Mouse (Mus musculus): ENCODE results near the gene Tmem237.

Tmem237 gene

DNA sequence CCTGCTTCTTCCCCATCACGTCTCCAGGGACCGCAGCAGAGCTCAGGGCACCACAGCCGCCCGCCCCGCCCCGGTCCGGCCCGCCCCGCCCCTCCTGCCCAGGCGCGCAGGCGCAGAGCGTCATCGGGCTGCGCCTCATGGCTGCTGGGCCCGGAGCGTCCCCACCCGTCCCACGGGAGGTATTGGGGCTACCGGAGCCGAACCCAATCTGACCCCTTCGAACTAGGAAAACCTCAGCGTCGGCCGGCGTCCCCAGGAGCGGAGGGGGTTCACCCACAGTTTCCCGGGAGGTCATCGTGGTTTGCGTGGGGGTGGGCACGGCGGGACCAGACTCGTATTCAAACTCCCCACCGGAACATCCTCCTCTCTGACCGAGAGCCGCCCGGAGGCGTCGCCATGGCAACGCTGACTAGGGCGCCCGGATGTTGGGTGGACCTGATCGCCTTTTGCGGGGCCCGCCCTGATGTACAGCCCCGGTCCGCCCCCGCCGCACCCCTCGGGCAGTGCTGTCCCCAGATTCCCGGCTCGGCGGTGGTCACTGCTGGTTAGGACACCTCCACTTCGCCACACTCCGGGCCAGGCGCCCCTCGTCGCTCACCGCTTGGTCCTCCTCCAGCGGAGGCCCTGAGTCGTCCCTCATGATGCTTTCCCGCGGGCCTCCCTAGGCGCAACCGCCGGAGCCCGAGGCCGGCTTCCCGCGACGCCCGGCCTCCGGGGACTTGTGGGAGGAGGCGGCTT lies at the start of gene Tmem237:
Gene Tmem237 (minus strand): TSS at position 689 of the 738 bp plus-strand sequence.
- DNase-seq (ENCODE audit: low spot score in 2 of 2), result peak; percentile 88 to 93

DNA sequence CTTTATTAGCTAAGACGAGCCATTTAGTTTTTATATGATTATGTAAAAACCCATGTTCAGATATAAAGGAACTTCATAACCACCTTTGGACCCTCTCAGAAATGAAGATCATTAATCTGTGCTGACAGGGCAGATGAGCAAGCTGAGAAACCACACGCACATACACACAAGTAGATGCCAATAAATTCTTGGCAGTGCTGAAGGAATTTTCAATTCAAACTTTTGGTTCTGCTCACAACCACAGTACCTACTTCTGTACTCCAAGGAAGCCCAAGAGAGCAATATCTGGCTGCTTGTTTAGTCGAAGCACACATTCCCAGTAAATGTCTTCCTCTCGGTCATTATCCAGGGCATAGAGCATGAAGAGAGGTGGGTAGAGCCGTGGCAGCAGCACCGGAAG lies 49.4 kb upstream of the Tmem237 start:
- DNase-seq (ENCODE audit: low spot score in 2 of 2), result no peak

DNA sequence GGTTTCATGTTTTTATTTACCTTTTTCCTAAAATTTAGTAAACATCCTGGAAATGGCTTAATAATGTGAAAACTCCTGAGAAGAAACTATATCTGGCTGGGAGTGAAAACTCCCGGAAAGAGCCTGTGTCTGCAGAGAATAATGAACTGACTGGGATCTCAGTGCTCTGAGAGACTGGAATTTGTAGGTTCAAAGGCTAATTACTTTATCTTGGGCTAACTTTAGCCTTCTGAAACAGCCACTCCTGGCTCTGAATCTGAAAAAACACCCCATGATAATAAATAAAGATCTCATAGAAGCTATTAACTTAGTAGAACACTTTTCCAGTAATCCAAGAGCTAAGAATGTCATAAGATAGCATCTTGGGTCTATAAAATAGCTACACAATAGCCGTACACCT lies 48.3 kb upstream of the Tmem237 start:
- DNase-seq (ENCODE audit: low spot score in 2 of 2), result no peak

DNA sequence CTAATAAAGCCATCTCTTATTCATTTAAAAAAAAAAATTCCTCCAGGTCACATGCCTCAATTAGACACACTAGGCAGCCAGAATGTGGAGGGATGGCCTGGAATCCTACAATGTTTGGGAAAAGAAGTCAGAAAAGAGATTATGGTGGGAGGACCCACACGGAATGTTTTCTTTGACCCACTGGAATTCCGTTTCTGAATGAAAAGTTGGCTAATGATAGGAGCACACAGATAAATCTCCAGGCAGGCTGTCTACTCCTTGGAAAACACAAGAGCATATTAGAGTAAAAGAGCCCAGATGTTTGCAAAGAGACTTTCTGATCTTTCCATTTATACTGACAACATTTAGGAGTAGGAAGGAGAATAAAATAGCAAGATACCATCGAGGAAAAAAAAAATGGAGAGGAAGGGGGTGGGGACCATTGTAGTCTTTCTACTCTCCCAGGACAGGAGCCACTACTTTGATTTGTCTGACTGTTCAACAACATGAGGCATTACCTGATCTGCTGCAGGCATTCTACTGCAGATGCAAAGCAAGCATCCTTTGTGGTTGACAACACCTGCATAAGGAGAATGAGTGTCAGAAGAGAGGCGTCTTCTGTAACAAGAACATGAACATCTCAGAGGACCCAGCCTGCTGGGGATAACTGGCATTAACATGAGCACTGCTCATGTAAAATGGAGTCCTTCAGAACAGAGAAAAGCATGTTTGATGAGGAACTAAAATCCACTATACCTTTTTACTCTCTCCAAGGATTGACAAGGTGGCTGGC lies 47.6 kb upstream of the Tmem237 start:
- DNase-seq (ENCODE audit: low spot score in 2 of 2), result no peak

DNA sequence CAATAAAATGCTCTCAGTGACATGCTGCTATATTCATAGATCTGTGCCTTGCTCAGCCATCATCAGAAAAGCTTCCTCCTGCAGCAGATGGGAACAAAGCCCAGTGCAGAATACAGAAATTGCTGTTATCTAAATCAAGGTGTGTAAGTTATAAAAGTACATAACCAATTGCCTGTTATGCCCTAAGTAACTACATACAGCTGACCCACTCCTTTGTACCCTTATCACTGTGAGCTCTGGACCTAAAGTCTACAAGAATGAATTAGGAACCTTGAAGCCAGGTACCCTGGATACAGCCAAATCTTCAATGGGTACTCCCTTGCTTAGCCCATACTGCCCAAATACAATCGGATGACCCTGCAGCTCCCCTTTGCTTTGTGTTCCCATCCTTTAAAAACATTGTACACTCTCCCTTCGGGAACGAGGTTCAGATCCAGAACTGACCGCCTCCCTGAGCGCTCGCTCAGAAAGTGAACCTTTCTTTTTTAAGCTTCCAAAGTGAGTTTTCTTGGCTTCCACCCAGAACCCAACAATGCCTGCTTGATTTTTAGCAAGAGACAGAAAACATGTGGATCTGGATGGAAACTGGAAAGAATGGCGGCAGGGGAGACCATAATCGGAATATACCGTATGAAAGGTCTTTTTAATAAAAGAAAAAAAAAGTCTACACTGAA lies 46.2 kb upstream of the Tmem237 start:
- no peak for DNase-seq (ENCODE audit: low spot score in 2 of 2)

DNA sequence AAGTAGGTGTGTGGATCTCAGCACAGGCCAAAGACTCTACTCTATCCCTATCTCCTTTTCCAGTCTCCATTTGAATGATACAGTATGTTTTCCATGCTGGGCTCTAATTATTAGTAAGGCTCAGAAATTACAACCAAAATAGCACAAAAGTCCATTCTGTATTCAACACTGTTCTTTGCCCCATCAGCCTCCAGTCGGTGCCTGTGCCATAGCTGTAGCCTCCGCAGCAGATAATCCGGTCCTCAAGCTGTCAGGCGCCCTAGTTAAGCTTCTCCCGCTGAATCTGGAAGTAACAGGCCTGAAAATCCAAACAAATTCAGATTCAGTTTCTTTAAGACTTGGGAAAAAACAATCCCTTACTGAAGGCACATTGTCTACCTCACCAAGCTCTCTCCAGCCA lies 43.7 kb upstream of the Tmem237 start:
- no peak for DNase-seq (ENCODE audit: low spot score in 2 of 2)

DNA sequence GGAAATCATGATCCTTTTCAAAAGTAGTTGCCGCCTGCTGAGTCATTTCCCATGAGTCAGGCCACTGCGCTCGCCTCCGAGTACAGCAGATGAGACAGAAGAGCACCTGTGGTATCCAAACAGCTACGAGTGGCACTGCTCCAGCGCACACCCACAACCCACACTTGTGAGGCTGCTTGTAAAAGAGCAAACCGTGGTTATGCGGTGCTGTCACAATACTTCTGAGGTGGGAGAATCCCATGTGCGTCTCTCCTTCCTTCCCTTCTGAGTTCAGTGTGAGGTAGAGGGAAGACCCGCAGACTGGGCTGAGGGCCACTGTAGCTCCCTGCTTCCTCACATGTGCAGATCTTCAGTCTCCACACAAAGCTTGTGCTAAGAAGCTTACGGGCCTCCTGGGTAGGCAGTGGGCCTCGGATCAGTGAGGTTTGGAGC lies 42.8 kb upstream of the Tmem237 start, which contains the start of gene Mpp4:
Gene Mpp4 (minus strand): TSS at position 360 of the 432 bp plus-strand sequence.
- DNase-seq (ENCODE audit: low spot score in 2 of 2), result peak; percentile 24 to 36

DNA sequence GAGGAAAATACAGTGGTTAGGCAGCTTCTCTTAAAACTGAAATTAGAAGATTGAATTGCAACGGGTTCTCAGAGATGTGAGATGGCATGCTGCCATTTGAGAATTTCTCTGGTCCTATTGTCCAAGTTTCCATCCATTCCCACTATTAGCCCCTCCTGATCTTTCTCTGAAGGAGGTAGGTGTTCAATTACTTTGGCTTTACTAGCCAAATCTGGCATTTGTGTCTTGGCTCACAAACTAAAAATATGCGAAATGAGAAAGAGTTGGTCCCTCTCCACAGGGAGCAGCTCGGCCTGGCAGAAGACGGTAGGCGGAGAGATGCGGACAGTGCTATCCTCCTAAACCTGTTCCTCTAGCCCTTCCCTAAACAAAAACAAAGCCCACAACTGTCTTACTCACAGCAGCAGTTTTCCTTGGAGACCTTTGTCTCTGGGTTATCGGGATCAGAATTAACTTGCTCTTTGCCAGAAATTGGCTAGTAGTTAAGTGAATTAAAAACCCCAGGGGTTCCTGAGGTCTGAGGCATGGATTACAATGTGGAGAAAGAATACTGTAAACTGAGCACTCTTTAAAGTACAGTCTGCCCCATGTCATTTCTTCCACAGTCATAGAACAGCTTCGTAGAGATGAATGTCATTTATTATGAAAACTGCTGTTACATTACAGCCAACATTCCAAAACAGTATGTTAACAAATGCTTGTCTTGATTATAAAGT lies 42.3 kb upstream of the Tmem237 start:
- no peak for DNase-seq (ENCODE audit: low spot score in 2 of 2)

DNA sequence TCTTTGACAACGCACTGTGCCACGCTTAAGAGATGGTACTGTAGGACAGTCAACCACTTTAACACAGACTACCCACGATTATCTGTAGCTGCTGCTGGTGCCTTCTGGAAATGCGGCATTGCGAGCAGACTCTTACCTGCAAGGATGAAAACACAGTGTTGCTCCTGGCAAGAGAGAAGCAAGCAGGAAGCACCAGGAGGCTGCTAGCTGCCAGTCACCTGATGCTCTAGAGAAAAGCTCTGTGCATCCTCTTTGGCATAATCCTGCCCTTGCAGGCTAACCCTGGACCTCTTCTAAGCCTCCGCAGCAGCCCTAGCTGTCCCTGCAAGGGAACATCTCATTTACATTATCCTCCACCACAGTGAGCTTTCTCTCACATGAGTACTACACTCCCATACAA lies 41.2 kb upstream of the Tmem237 start:
- DNase-seq (ENCODE audit: low spot score in 2 of 2), result no peak

DNA sequence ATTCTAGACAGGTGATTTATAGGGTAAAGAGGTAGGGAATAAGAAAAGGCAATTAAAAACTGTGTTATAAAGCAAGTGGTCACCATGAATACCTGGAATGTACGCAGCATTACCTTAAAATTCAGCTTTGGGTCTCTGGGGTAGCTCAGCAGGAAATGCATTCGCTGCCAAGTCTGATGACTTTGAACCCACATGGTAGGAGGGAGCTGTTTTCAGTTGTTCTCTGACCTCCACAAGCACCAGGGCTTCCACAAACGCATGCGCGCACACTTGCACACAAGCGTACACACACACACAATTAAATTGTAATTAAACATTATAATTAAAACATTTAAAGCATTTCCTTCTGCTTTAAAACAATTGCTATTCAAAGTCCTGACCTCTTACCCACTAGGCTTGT lies 40.7 kb upstream of the Tmem237 start:
- no peak for DNase-seq (ENCODE audit: low spot score in 2 of 2)

DNA sequence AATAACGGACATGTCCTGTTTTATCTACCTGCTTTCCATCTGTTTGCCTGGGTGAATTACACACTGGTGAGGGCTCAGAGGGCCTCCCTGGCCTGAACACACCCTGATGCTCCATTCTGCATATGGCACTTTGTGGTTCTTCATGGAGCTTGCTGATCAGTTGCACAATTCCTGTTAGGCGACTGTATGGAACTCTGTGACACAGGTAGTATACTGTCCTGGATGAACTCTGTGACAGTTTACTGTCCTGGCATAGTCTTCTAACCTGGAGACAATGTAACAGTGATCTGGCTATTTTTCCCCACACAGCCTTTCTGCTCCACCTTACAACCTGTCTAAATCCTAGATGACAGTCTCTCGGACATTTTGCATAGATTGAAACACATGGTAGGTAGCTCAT lies 38.9 kb upstream of the Tmem237 start:
- no peak for DNase-seq (ENCODE audit: low spot score in 2 of 2)

DNA sequence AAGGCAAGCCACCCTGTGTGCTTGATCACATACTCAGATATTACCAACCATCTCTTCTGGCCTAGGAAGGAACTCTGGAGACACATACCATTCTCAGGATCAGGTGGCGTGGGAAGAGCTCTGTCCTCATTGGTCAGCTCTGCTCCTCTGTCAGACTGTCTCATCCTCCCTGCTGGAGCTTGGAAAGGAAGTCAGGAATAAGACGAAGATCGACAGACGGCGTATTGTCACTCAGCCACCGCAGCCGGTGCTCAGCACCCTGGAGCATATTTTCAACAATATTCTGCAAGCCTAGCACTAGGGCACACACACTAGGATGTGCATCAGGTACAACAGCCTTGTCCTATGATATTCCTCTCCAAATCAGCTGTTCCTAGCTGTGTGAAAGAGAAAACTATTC lies 38.3 kb upstream of the Tmem237 start:
- DNase-seq (ENCODE audit: low spot score in 2 of 2), result no peak

DNA sequence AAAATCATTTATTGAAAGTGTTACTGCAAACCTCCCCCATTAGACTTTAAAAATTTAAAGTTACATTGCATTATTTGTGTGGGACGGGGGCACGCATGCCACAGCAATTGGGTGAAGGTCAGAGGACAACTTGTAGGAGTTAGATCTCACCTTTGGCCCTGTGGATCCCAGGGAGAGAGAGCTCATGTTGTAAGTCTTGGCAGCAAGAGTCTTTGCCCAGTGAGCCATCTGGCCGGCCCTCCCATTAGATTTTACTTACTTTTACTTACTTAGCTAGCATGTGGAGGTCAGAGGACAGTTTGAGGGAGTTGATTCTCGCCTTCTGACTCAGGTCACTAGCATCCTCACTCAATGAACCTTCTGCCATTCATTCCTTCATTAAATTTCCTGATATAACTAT lies 37.6 kb upstream of the Tmem237 start:
- no peak for DNase-seq (ENCODE audit: low spot score in 2 of 2)

DNA sequence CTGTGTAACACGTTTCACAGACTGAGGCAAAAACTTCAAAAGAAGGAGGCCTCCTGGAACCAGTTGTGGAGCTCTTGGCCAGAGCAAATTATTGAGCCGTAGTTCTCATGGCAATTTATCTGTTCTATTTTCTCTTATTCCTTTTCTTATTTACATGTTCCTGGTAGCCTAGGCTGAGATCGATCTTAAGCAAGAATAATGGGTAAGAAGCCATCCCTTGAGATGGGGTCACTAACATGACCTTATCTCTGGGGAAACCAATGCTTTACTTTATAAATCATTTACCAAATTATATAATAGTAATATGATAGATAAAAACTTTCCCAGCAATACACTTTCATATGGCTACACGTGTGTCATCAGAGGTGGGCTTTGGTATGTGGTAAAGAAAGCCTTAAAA lies 32.1 kb upstream of the Tmem237 start:
- no peak for DNase-seq (ENCODE audit: low spot score in 2 of 2)

DNA sequence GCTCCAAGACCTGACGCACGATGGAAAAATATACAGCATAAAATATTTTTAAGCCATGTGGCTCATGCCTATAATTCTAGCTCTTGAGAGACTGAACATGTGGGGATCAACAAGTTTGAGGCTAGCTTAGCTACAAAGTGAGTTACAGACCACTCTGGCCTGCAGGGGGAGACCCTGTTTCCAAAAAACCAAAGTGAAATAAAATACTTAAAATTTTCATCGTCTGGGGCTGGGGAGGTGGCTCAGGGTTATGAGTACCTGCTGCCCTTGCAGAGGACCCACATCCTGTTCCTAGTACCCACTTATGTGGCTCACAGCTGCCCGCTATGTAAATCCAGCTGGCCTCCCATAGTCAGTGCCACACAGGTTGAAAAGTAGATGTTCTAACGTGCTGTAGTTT lies 30.3 kb upstream of the Tmem237 start:
- DNase-seq (ENCODE audit: low spot score in 2 of 2), result no peak

DNA sequence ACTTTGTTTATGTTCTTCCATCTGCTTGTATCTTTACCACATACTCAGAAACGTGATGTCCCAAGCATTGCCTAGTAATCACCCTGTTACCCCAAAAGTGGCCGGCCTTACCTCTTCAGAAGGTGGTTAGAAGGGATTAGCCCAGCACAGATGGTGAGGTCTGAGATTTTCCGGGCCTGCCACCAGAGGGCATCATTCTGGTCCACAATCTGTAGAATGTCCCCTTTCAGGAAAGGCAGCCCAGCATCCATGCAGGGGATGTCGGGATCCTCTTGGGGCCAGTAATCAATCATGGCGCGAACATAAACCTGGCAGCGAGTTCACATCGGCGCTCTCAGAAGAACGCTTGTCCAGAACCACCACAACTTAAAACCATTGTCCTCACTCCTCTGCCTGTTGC lies 24.3 kb upstream of the Tmem237 start:
- DNase-seq (ENCODE audit: low spot score in 2 of 2), result no peak

DNA sequence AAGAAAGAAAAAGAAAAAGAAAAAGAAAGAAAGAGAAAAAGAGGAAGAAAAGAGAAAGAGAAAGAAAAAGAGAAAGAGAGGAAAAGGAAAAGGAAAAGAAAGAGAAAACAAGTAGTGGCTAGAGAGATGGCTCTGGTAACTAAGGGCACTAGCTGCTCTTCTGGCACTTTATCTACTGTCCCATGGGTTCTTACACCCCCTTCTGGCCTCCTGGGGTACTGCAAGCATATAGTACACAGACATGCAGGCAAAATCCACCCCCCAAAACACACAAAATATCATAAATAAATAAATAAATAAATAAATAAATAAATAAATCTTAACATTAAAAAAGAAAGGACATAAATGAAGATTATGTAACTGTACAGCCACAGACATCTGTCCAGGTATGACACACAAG lies 22.6 kb upstream of the Tmem237 start:
- peak in 1 of 2 experiments; percentile 32 for DNase-seq (ENCODE audit: low spot score in 2 of 2)

DNA sequence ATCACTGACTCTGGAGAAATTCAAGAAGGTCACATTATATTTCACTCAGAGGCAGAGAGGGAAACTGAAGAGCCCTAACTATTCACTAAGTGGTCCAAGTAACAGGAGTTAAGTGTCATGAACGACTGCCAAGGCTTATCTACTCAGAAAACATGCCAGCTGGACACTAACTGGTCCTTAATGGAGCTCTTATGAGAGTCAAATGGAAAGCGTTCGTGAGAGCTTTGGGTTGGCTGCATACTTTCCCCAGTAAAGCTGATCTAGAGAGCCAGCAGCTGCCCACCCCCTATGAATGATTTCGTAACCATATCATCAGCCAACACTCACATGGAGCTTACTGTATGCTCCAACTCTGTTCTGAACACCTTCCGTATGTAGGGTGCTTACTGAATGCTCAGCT lies 14.2 kb upstream of the Tmem237 start:
- DNase-seq (ENCODE audit: low spot score in 2 of 2), result no peak

DNA sequence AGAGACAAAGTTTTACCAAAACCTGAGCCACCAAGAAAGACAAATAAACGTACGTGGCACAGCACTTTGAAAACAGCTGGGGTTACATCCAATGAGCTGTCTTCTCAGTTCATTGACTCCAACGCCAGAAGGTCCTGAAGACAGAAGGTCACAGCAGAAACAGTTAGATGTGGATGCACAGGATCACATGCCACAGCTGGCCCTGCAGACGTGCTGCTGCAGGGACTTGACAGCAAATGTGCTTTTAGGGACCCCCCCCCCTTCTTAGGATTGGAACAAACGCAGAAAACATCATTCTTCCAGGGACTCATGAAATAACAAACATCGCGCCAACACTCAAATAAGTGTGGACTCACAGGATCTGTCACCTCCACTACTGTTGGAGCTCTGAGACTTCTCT lies 8.7 kb upstream of the Tmem237 start:
- DNase-seq (ENCODE audit: low spot score in 2 of 2), result no peak

DNA sequence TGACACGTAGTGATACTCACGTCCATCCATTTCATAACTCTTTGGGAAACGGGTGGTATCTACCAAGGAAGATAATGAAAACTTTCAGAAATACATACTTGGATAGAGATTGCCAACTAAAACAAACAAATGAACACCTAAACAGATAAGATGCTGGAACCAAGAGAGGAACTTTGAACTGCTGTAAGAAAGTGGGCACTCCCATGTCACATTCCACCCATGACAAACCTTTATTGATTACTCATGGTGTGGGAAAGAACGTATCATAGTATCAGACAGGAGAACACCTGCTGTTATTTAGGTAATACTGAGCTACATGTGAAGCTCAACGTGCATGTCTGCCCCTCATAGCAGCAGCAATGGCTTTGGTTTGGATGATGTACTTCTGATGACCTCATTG lies 5.3 kb upstream of the Tmem237 start:
- no peak for DNase-seq (ENCODE audit: low spot score in 2 of 2)

DNA sequence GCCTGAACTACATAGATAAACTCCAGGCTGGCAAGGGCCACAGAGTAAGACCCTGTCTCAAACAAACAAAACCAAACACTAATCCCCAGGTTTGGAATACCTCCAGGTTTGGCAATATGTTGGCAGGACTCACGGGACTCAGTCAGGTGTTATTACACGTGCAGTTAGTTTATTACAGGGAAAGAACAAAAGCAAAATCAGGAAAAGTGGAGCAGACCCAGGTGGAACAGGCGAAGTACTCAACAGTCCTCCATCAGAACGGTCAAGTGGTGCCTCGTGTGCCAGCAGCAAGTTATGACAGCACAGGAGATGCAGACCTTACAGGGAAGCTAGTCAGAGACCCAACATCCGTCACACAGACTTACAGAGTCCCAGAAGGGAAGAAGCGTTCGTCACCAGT lies 9.7 kb downstream of the Tmem237 start:
- DNase-seq (ENCODE audit: low spot score in 2 of 2), result no peak

DNA sequence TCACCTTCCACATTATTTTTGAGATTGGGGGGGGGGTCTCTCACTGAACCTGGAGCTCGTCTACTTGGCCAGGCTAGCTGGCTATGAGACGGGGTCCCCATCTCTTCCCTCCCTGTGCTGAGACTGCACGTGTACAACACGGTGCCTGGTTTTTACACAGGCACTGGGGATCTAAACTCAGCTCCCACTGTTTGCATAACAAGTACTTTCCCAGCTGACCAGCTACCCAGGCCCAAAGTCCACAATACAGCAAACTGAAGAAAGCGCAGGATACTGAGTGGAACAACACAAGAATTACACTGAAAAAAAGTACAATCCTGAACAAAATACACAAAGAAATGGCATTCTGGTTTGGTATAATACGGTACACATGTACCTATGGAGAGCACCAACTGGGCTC lies 18.1 kb downstream of the Tmem237 start:
- DNase-seq (ENCODE audit: low spot score in 2 of 2), result no peak

Measured in frontal cortex, postnatal 10 days (tissue).